Mouse (Mus musculus) thymus, postnatal 4 days (tissue): Measurements from ENCODE around the gene Foxp1.

ENCODE experiments used
- DNase-seq: peaks from one replicate; pipeline ENCODE4 v3.0.0; 2021

Gene Foxp1

GRCm38 (mm10) chr6:99320444-99320843 is 202.1 kb downstream of the Foxp1 start:
- DNase-seq = no peak

- peak; percentile 58 for DNase-seq
Observed at GRCm38 (mm10) chr6:99319415-99320405, 202.8 kb downstream of the Foxp1 start.

- no peak for DNase-seq
Observed at GRCm38 (mm10) chr6:99314746-99315145, 207.8 kb downstream of the Foxp1 start.

- DNase-seq = no peak
Observed at GRCm38 (mm10) chr6:99310529-99310928, 212.0 kb downstream of the Foxp1 start.

- no peak for DNase-seq
Observed at GRCm38 (mm10) chr6:99310171-99310500, 212.4 kb downstream of the Foxp1 start.

GRCm38 (mm10) chr6:99309466-99310170 is 212.9 kb downstream of the Foxp1 start:
- no peak for DNase-seq

- no peak for DNase-seq
Observed at GRCm38 (mm10) chr6:99305751-99306150, 216.8 kb downstream of the Foxp1 start.

GRCm38 (mm10) chr6:99305236-99305635 is 217.3 kb downstream of the Foxp1 start:
- no peak for DNase-seq

GRCm38 (mm10) chr6:99302662-99303435 is 219.7 kb downstream of the Foxp1 start:
- DNase-seq = peak; percentile 41

- no peak for DNase-seq
Observed at GRCm38 (mm10) chr6:99301923-99302322, 220.6 kb downstream of the Foxp1 start.

- DNase-seq = no peak
Observed at GRCm38 (mm10) chr6:99300235-99300634, 222.3 kb downstream of the Foxp1 start.

- DNase-seq = no peak
Observed at GRCm38 (mm10) chr6:99299196-99299595, 223.3 kb downstream of the Foxp1 start.

GRCm38 (mm10) chr6:99297535-99297934 is 225.0 kb downstream of the Foxp1 start:
- no peak for DNase-seq

GRCm38 (mm10) chr6:99295495-99295894 is 227.0 kb downstream of the Foxp1 start:
- no peak for DNase-seq

- no peak for DNase-seq
Observed at GRCm38 (mm10) chr6:99289220-99289619, 233.3 kb downstream of the Foxp1 start.

GRCm38 (mm10) chr6:99285026-99285425 is 237.5 kb downstream of the Foxp1 start:
- no peak for DNase-seq

- DNase-seq = no peak
Observed at GRCm38 (mm10) chr6:99284019-99284418, 238.5 kb downstream of the Foxp1 start.

- peak; percentile 34 for DNase-seq
Observed at GRCm38 (mm10) chr6:99282866-99283657, 239.5 kb downstream of the Foxp1 start.

GRCm38 (mm10) chr6:99281433-99281832 is 241.1 kb downstream of the Foxp1 start:
- DNase-seq = no peak

GRCm38 (mm10) chr6:99280619-99281018 is 241.9 kb downstream of the Foxp1 start:
- DNase-seq = no peak

- no peak for DNase-seq
Observed at GRCm38 (mm10) chr6:99277251-99277650, 245.3 kb downstream of the Foxp1 start.

- DNase-seq = no peak
Observed at GRCm38 (mm10) chr6:99276297-99276653, 246.2 kb downstream of the Foxp1 start.
